Mouse (Mus musculus) fibroblast of lung, adult 2 months (primary cell): ENCODE data around the gene Arsg.
"Not testable (repeated sequence)": the region's sequence is repeated elsewhere in the genome, so short reads cannot be mapped to it uniquely, and the experiment has no call there.

Experiments
- DNase-seq: peaks from one replicate; pipeline ENCODE4 v3.0.0-alpha.2; 2011; ENCODE audit warnings: low read depth

Arsg gene

DNA sequence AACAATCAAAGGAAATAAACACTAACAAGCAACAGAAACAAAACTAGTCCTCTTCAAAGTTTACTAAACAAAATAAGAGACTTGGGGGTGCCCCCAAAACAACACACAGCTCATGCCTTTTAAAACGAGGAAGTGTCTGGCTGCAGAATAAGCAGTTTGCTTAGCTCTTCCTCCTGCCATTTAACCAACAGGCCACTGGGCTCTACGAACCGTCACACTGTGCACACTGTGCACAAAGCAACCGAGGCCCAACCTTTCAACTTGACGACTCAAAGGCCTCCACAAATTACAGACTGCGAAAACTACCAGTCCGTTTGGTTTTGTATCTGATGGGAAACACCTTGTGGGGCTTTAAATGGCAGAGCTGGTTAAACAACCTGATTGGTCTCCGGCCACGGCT, 3.0 kb upstream of the Arsg start:
- DNase-seq, result no peak

GRCm38 (mm10) chr11:109470921-109471861, 2.0 kb upstream of the Arsg start:
- DNase-seq, result no peak

GRCm38 (mm10) chr11:109472171-109472691, 943 bp upstream of the Arsg start:
- DNase-seq, result no peak

- DNase-seq, result no peak
Measured at GRCm38 (mm10) chr11:109472821-109473170, 378 bp upstream of the Arsg start.

- DNase-seq, result no peak
Measured at GRCm38 (mm10) chr11:109474086-109474742, 1.0 kb downstream of the Arsg start.

DNA sequence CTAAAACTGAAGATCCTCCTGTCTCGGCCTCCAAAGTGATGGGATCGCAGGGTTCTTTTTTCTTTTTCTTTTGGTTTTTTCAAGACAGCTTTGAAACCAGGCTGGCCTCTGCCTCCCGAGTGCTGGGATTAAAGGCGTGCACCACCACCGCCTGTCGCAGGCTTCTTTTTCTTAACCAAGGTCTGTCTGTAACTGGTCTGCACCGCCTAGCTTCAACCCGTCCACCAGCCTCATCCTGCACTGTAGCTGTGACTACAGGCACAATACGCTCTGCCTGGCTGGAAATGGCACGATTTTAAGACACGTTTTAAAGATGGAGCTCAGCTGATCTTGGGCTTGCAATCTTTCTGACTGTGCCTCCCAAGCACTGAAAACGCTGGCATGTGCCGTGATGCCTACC, 1.7 kb downstream of the Arsg start:
- DNase-seq, result no peak

GRCm38 (mm10) chr11:109475717-109476116, 2.5 kb downstream of the Arsg start:
- DNase-seq, result no peak

GRCm38 (mm10) chr11:109476241-109476640, 3.1 kb downstream of the Arsg start:
- no peak for DNase-seq

DNA sequence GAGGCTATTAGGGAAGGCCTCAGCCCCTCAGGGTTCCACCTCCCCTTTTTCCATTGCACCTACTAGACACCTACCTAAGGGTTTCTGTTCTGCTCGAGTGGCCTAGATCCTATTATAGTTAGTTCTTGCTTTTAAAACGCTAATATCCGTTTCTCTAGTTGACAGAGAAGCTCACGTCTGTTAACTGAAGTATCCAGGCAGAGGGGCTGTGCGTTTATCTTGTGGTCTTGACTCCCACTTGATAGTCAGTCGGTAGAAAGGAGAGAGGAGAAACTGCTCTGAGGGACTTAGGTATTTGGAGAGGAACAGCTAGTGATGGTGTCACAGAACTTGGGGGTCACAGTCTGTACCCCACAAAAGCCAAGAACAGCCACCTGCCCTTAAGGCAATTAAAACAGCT, 3.5 kb downstream of the Arsg start:
- no peak for DNase-seq

- no peak for DNase-seq
Measured at GRCm38 (mm10) chr11:109477606-109478380, 4.6 kb downstream of the Arsg start.

DNA sequence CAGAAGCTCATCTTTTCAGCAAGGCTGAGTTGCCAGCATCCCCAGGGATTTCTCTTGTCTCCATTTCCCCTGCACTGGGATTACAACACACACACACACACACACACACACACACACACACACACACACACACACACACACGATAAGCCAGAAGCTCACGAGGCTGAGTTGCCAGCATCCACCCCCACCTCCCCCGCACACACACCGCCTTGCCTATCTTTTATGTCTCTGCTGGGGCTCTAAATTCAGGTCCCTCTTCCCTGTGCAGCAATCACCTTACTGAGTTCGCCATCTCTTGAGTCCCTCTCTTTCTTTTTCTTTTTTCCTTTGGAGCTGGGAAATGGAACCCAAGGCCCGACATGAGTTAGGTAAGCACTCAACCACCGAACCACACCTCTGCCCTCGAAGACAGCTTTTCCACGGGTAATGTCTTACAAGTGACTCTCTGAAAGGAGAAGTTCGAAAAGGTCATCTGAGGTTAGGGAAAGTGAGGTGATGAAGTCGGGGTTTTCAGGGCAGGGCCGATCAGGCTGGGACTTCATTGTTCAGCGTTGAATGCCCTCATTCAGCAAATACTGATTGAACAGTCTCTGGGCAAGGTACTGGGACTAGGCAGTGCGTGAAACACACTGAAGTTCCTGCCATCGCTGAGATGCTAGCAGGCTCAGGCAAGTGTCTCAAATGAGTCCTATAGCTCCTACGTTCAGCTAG, 6.6 kb downstream of the Arsg start:
- DNase-seq, result no peak

GRCm38 (mm10) chr11:109480440-109480839, 7.3 kb downstream of the Arsg start:
- DNase-seq, result no peak

DNA sequence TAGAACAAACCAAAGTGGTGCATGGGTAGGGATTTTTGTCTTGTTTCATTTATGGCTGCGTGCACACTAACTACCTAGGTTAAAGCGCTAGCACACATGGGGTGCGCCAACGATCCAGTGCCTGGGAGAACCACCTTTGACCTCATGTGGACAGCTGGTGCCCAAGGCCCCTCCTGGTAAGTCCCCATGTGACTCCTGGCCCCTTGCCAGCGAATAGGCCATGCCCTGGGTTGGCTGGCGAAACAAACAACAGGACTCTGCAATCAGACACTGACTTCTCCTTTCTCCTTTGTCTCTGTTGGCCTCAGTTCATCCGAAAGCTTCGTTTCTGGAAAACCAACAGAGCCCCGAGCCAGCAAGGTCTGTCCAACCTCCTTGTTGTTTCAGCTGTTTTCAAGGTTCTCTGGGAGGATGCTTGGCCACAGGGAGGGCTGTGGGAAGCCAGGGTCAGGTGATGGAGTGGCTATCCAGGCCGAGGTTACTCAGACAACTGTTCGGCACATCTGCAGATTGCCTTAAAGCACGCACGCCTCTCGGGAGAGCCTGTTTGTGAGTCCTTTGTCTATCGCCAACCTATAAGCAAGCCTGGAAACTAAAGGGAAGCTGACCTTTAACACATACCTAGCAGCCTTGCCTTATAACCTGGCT, 12.3 kb downstream of the Arsg start:
- no peak for DNase-seq

DNA sequence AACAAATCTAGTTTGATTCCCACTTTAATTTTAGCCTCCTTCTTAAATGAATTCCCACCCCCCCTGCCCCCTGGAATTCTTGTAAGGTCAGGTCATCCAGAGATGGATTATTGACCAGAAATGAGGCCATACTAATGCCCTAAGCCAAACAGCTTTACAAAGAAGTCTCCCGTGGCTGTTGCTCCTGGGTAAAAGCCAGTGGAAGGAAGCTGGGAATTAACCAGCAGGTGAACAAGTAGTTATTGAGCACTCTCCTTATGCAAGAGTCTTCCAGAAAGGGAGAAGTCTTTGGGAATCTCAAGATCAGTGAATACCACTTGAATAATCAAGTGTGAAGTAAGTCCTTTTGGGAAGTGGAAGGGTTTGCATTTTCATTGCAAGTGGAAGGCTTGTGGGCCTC, 13.9 kb downstream of the Arsg start:
- no peak for DNase-seq

DNA sequence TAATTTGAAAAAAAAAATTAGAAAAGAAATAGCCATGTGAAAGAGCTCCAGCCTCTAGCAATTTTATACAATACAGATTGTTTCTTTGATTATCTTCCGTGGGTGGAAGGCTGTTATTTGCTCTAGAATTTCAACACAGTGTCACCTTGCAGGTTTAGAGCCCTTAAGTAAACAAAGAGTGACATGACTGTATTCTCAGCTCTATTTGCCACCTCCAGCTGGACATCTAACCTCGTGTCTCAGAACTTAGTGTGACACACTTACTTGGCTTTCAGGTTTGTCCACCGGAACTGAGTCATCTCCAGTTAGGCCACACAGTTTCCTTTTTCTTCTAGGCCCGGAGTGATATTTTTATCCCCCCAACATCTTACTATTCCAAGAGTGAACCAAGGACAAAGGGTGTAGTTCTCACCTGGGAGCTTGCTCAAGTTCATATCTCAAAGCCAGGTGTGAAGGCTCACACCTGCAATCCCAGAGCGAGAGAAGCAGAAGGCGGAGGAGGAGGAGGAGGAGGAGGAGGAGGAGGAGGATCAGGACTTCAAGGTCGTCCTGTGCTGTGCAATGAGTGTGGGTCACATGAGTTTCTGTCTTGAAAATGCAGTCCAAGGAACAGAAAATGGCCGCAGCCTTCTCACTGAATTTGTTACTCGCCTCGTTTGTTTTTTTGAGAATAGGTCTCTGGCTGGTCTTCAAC, 15.0 kb downstream of the Arsg start:
- DNase-seq, result no peak

DNA sequence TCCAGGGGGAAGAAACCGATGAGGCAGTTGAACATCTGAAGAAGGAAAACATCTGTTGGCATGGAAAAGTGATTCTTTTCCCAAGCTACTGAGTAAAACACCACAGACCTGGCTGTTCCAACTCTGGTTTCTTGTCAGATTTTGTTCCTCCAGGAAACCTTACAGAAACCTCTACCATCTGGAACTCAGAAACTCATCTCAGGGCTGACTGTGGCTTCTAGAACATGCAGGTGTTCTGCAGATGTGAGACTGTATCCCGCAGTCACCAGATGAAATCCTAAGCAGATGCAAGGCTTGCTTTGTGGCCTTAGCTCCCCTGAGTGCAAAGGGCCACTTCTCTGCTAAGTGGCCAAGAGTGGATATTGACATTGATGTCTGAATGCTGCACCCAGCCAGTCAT, 16.6 kb downstream of the Arsg start:
- no peak for DNase-seq

DNA sequence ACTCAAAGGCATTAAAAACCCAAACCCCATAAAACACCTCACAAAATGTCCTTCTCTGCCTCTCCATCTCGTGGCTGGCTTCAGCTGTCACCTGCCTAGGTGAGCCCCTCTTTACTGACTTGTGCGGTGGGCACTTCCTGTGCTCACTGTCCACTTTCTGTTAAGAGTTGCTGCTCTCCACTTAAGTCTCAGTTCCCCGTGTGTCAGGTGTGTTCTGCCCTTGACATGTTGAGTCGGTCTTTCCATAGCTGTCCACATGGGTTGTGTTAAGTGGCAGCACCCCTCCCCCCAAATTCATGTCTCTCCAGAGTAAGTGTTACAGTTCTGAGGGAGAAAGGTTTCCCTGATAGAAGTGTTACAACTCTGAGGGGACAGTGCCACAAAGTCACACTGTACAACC, 18.7 kb downstream of the Arsg start:
- no peak for DNase-seq

DNA sequence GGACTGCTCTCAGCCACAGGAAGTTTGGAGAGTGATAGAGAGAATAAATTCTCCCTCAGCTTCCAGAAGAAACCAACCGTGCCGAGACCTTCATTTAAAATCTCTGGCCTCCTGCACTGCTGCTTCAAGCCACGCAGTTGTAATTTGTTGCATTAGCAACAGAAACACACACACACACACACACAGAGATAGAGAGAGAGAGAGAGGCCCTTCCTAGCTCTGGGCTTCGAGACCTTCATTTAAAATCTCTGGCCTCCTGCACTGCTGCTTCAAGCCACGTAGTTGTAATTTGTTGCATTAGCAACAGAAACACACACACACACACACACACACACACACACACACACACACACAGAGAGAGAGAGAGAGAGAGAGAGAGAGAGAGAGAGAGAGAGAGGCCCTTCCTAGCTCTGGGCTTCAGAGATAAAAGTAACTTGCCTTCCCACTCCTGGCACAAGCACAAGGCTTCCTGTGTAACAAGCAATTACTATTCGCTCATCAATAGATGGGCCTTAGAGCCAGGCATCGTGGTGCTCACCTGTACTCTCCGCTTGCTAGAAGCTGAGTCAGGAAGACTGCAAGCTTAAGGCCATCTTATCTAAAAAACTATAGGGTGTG, 19.8 kb downstream of the Arsg start:
- not testable (repeated sequence) for DNase-seq

DNA sequence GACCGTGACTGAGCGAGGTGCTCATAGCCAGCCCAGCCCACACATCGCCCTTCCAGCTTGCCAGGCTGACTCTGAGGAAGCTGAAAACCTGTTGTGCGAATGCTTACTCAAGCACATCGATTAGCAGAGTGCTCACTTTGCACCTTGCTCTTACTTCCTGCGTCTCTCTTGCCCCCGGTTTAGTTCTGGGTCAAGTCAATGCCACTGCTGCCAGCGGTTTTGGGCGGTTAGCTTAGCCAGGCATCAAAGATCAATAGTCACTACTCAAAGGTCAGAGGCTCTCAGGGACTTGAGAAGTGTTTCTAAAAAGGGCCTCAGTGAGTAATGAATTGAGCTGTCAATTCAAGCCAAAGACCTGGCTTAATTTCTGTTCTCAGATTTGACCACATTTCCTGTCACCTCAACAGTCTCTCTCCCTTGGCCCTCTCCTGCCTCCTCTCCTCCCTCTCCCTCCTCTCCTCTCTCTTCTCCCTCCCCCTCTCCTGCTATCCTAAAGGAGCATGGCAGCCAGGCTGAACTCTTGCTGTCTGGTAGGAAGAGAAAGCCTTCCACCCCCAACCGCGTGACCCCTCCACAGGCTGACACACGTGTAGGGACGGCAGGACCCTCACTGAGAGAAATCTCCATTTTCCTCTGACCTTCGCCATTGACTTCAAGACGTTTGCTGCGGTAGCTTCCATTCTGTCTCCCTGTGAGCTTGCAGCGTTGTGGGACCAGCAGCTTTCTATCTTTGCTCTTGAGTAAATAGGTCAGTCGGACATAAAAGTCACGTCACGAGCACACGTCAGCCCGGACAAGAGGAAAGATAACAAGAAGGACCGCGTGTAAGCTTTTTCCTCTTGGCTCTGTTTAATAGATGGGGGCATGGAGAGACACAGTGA, 22.0 kb downstream of the Arsg start:
- DNase-seq, result no peak
